Comparison of ENCODE assay signal across 8 mouse cellular contexts in genomic region chr13:98354871-98355558, GRCm38 (mm10). TPM values are rescaled to one million over a fixed set of nuclear protein-coding genes. Genes with fewer than 3 reads are reported as not detected.
DNase-seq lines count a peak whose midpoint lies in the region; ATAC-seq and TF ChIP-seq lines count a peak whose summit lies in the region.

No protein-coding gene starts in this region.

- peak overlapping the region; percentile 68 for H3K4me2 ChIP-seq in hindbrain, embryonic 12.5 days (replicated peaks)
- H3K4me2 ChIP-seq in neural tube, embryonic 14.5 days (ENCODE audit: low read depth, low read length), result peak overlapping the region; percentile 45

- peak; percentile 22; the same call in 1 of the 2 replicates for ATAC-seq in hindbrain, embryonic 12.5 days (ENCODE audit: low FRiP score)
- ATAC-seq in neural tube, embryonic 14.5 days (ENCODE audit: low read depth), result peak; percentile 56

- no peak for TF ChIP-seq POLR2A in liver, adult 2 months (IDR thresholded peaks at IDR 0.05; ENCODE audit: extremely low read depth, insufficient read depth, low read length)

- H3K4me3 ChIP-seq in embryonic facial prominence, embryonic 10.5 days, result peak overlapping the region; percentile 72
- peak overlapping the region; percentile 52 for H3K4me3 ChIP-seq in hindbrain, embryonic 12.5 days
- H3K4me3 ChIP-seq in liver, adult 2 months (ENCODE audit: insufficient read depth, low read depth, low read length), result peak overlapping the region; percentile 6; the same call in 1 of the 2 replicates
- peak overlapping the region; percentile 32 for H3K4me3 ChIP-seq in neural tube, embryonic 14.5 days (ENCODE audit: low read depth, low read length)

- no peaks in the 10 kb centered on the region for H3K9me3 ChIP-seq in embryonic facial prominence, embryonic 10.5 days
- no peaks in the 10 kb centered on the region for H3K9me3 ChIP-seq in hindbrain, embryonic 12.5 days (replicated peaks)
- H3K9me3 ChIP-seq in neural tube, embryonic 14.5 days (ENCODE audit: control insufficient read depth, low read length), result no peaks in the 10 kb centered on the region

- H3K4me1 ChIP-seq in embryonic facial prominence, embryonic 10.5 days, result peaks cover 48% of the 10 kb centered on the region
- H3K4me1 ChIP-seq in hindbrain, embryonic 12.5 days, result peaks cover 32% of the 10 kb centered on the region
- peaks cover 4% of the 10 kb centered on the region; the same call in 1 of the 2 replicates for H3K4me1 ChIP-seq in liver, adult 2 months (ENCODE audit: control insufficient read depth, insufficient read depth, low read length)
- peaks cover 16% of the 10 kb centered on the region for H3K4me1 ChIP-seq in neural tube, embryonic 14.5 days (ENCODE audit: control insufficient read depth, insufficient read depth, low read length)

- TF ChIP-seq CTCF in liver, adult 2 months (IDR thresholded peaks at IDR 0.05; ENCODE audit: low read depth, low read length), result no peak

- H3K27me3 ChIP-seq in embryonic facial prominence, embryonic 10.5 days (replicated peaks; ENCODE audit: low read depth, poor library complexity, severe bottlenecking), result peaks cover 100% of the 10 kb centered on the region
- peaks cover 80% of the 10 kb centered on the region for H3K27me3 ChIP-seq in hindbrain, embryonic 12.5 days
- peaks cover 52% of the 10 kb centered on the region for H3K27me3 ChIP-seq in liver, adult 2 months (ENCODE audit: control insufficient read depth, insufficient read depth, low read length)
- peaks cover 64% of the 10 kb centered on the region for H3K27me3 ChIP-seq in neural tube, embryonic 14.5 days (ENCODE audit: control insufficient read depth, insufficient read depth, low read length)

- DNase-seq in cerebellum, postnatal 25 days, result peak; percentile 21 to 35
- DNase-seq in cerebellum, adult 9-10 months, result no peak
- DNase-seq in CD4-positive, CD25-positive, alpha-beta regulatory T cell, adult 2 months (ENCODE audit: low read depth, low spot score), result peak; percentile 36
- DNase-seq in embryonic facial prominence, embryonic 10.5 days (ENCODE audit: low spot score), result peak; percentile 78
- DNase-seq in liver, adult 2 months (ENCODE audit: extremely low read depth, low read depth, low spot score), result no peak
- no peak for DNase-seq in frontal cortex, postnatal 25 days (ENCODE audit: low spot score in 2 of 2)

- peak overlapping the region; percentile 90 for H3K27ac ChIP-seq in embryonic facial prominence, embryonic 10.5 days (replicated peaks)
- peak overlapping the region; percentile 70 for H3K27ac ChIP-seq in hindbrain, embryonic 12.5 days
- no peak overlapping the region for H3K27ac ChIP-seq in liver, adult 2 months (replicated peaks; ENCODE audit: insufficient read depth, low read depth, low read length)
- no peak overlapping the region for H3K27ac ChIP-seq in neural tube, embryonic 14.5 days (ENCODE audit: low read depth, low read length)

- H3K9ac ChIP-seq in hindbrain, embryonic 12.5 days, result peak overlapping the region; percentile 68
- no peak overlapping the region for H3K9ac ChIP-seq in liver, adult 2 months (ENCODE audit: low read depth, low read length)
- peak overlapping the region; percentile 44 for H3K9ac ChIP-seq in neural tube, embryonic 14.5 days (replicated peaks; ENCODE audit: low read depth, low read length)

- H3K79me2 ChIP-seq in liver, adult 2 months (ENCODE audit: control insufficient read depth, insufficient read depth, low read length), result no peaks in the 10 kb centered on the region

- WGBS in embryonic facial prominence, embryonic 10.5 days, result 1% methylated on average over 101 of the region's 102 CpGs
- under 1% methylated on average over 41 of the region's 102 CpGs for WGBS in hindbrain, embryonic 12.5 days
- WGBS in liver, adult 2 months, result 2% methylated on average over 95 of the region's 102 CpGs
- WGBS in neural tube, embryonic 14.5 days, result under 1% methylated on average over 72 of the region's 102 CpGs

- H3K36me3 ChIP-seq in embryonic facial prominence, embryonic 10.5 days (replicated peaks), result no peaks in the 10 kb centered on the region
- H3K36me3 ChIP-seq in hindbrain, embryonic 12.5 days, result no peaks in the 10 kb centered on the region
- H3K36me3 ChIP-seq in liver, adult 2 months (ENCODE audit: control insufficient read depth, insufficient read depth, low read length), result no peaks in the 10 kb centered on the region
- H3K36me3 ChIP-seq in neural tube, embryonic 14.5 days (ENCODE audit: control insufficient read depth, insufficient read depth, low read length), result no peaks in the 10 kb centered on the region

RNA-seq across cellular contexts. Expression of gene Foxd1, which starts 1.0 kb away (rescaled TPM):
- 3.7 and 4.3 TPM in 2 replicates for polyA plus RNA-seq in embryonic facial prominence, embryonic 10.5 days (2016; fragmentation: Nextera tagmentation; extraction: Ambion mirVana)
- 7.0 and 9.2 TPM in 2 replicates for polyA plus RNA-seq in hindbrain, embryonic 12.5 days (2016; fragmentation: Nextera tagmentation; extraction: Ambion mirVana)
- total RNA-seq in liver, adult 2 months (2014; rRNA removed), result not detected in 2 replicates
- polyA plus RNA-seq in liver, adult 2 months (2012; rRNA removed), result not detected in 2 replicates
- polyA plus RNA-seq in neural tube, embryonic 14.5 days (2014; fragmentation: Nextera tagmentation; extraction: Ambion mirVana), result 0.12 and 0.76 TPM in 2 replicates

RNA-seq across cellular contexts. Expression of gene Btf3, which starts 38.2 kb away (rescaled TPM):
- 764 and 773 TPM in 2 replicates for polyA plus RNA-seq in embryonic facial prominence, embryonic 10.5 days (2016; fragmentation: Nextera tagmentation; extraction: Ambion mirVana)
- 631 and 677 TPM in 2 replicates for polyA plus RNA-seq in hindbrain, embryonic 12.5 days (2016; fragmentation: Nextera tagmentation; extraction: Ambion mirVana)
- total RNA-seq in liver, adult 2 months (2014; rRNA removed), result 233 and 247 TPM in 2 replicates
- 67.6 and 73.3 TPM in 2 replicates for polyA plus RNA-seq in liver, adult 2 months (2012; rRNA removed)
- polyA plus RNA-seq in neural tube, embryonic 14.5 days (2014; fragmentation: Nextera tagmentation; extraction: Ambion mirVana), result 513 and 544 TPM in 2 replicates

Comparison
In these comparisons a context has a peak if more than half of its experiments do, and no peak if none do; other contexts are left out.
1. DNase-seq: peak in cerebellum, postnatal 25 days (2 of 2), CD4-positive, CD25-positive, alpha-beta regulatory T cell, adult 2 months (single experiment) and embryonic facial prominence, embryonic 10.5 days (single experiment); none in cerebellum, adult 9-10 months (single experiment), liver, adult 2 months (single experiment) and frontal cortex, postnatal 25 days (0 of 2).
2. H3K27ac ChIP-seq: peak in embryonic facial prominence, embryonic 10.5 days (single experiment) and hindbrain, embryonic 12.5 days (single experiment); none in liver, adult 2 months (single experiment) and neural tube, embryonic 14.5 days (single experiment).
3. H3K4me3 ChIP-seq: peak in every context shown above with its lines; median percentile 72 in embryonic facial prominence, embryonic 10.5 days; 52 in hindbrain, embryonic 12.5 days; 32 in neural tube, embryonic 14.5 days; 6 in liver, adult 2 months.